Mouse (Mus musculus) forebrain, embryonic 15.5 days (tissue): ENCODE measurements at regions not wholly inside any gene's neighbourhood (a gene's known extent, or its start where the extent isn't known, plus 50 kb on each side); places are given as distances from the start of the nearest gene placed in this dataset.
A peak's percentile ranks its signal among the peaks of the same experiment; 100 is the strongest.

Experiments
- ATAC-seq: fragments of 200-750 bp; cut with Nextera tagmentation; replicated peaks from 2 replicates; pipeline ENCODE4 v1.8.0; 2017; ENCODE audit warnings: mild to moderate bottlenecking, moderate TSS enrichment, moderate library complexity
- H3K27ac ChIP-seq: fragments of 300-500 bp; sonication (generic); replicated peaks from 2 replicates; pipeline ENCODE4 v1.5.1; 2015; ENCODE audit warnings: mild to moderate bottlenecking, inconsistent platforms
- H3K27me3 ChIP-seq: fragments of 300-500 bp; sonication (generic); 2 replicates; pipeline ENCODE4 v1.6.1; 2015; ENCODE audit warnings: inconsistent platforms
- H3K36me3 ChIP-seq: fragments of 300-500 bp; sonication (generic); 2 replicates; pipeline ENCODE4 v1.6.1; 2015; ENCODE audit warnings: mild to moderate bottlenecking, inconsistent platforms
- H3K4me1 ChIP-seq: fragments of 300-500 bp; sonication (generic); 2 replicates; pipeline ENCODE4 v1.6.1; 2015; ENCODE audit warnings: inconsistent platforms
- H3K4me2 ChIP-seq: fragments of 300-500 bp; sonication (generic); replicated peaks from 2 replicates; pipeline ENCODE4 v1.6.1; 2015; ENCODE audit warnings: mild to moderate bottlenecking, inconsistent platforms
- H3K4me3 ChIP-seq: fragments of 300-500 bp; sonication (generic); 2 replicates; pipeline ENCODE4 v1.5.1; 2015; ENCODE audit warnings: mild to moderate bottlenecking, inconsistent platforms
- H3K9ac ChIP-seq: fragments of 300-500 bp; sonication (generic); replicated peaks from 2 replicates; pipeline ENCODE4 v1.6.1; 2015; ENCODE audit warnings: mild to moderate bottlenecking, inconsistent platforms
- H3K9me3 ChIP-seq: fragments of 300-500 bp; sonication (generic); 2 replicates; pipeline ENCODE4 v1.6.1; 2016; ENCODE audit warnings: inconsistent platforms
- WGBS: fragments of 180-500 bp; shearing (Covaris S2); methylation state at CpG from one replicate; pipeline ENCODE4 v1.1.7; 2015; ENCODE audit warnings: mixed read lengths; 5-methylcytosine and 5-hydroxymethylcytosine counted together

DNA sequence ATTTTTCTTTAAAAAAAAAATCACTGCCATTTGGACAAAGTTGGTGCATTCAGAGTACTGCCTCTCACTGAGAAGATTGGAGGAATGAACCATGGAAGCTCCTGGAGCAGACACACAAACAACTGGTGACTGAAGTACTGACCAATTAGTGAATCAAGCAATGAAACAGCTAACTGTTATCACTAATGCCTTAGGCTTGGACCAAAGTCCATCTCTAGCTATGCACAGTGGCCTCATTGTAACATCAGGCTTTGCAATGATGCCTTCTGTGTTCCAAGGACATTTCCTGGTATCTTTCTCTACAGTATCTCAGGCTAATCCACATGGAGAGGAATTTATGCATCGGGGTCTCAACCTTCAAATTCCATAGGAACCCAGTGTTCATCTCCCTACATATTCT lies 123.2 kb upstream of the Nsun2 start:
- WGBS = 84% methylated on average over 1 of the region's 1 CpGs
- no peak overlapping the region for H3K27ac ChIP-seq
- no peak for ATAC-seq
- no peaks in the 10 kb centered on the region for H3K36me3 ChIP-seq
- no peaks in the 10 kb centered on the region for H3K4me1 ChIP-seq
- no peaks in the 10 kb centered on the region for H3K27me3 ChIP-seq
- no peaks in the 10 kb centered on the region for H3K9me3 ChIP-seq
- H3K9ac ChIP-seq = no peak overlapping the region
- H3K4me3 ChIP-seq = no peak overlapping the region
- no peak overlapping the region for H3K4me2 ChIP-seq

- no peaks in the 10 kb centered on the region for H3K36me3 ChIP-seq
- no peaks in the 10 kb centered on the region for H3K4me1 ChIP-seq
- H3K9me3 ChIP-seq = no peaks in the 10 kb centered on the region
- no peaks in the 10 kb centered on the region for H3K27me3 ChIP-seq
- no peak overlapping the region for H3K4me3 ChIP-seq
- H3K4me2 ChIP-seq = no peak overlapping the region
- no peak overlapping the region for H3K9ac ChIP-seq
- ATAC-seq = no peak
- no peak overlapping the region for H3K27ac ChIP-seq
- 88% methylated on average over 7 of the region's 7 CpGs for WGBS
Observed at GRCm38 (mm10) chr13:69414813-69415212, 118.7 kb upstream of the Nsun2 start.

DNA sequence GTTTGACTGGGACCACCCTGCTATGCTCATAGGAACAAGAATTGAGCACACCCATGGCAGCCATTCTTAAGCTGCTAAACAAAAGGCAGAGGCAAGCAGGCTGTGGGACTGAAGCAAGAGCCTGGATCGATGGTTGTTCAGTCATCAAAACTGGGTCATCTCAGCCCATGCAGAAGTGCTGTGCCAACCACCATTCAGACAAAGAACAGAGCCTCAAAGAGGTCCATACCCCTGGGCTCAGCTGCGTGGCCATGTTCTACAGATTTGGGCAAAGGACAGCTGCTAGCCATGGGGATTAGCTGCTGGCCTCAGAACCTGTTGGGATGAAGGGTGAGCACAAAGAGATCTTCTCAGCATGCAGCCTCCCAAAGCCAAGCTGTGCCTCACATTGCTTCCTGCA lies 116.8 kb upstream of the Nsun2 start:
- Histone ChIP-seq H3K9me3 (no peaks in the 10 kb centered on the region), H3K27ac (no peak overlapping the region), H3K4me2 (no peak overlapping the region), H3K4me1 (no peaks in the 10 kb centered on the region), H3K36me3 (no peaks in the 10 kb centered on the region), H3K4me3 (no peak overlapping the region), H3K27me3 (no peaks in the 10 kb centered on the region), H3K9ac (no peak overlapping the region)
- 56% methylated on average over 2 of the region's 2 CpGs for WGBS
- ATAC-seq = no peak

GRCm38 (mm10) chr13:69417855-69418478 lies 115.6 kb upstream of the Nsun2 start:
- Histone ChIP-seq H3K4me3 (no peak overlapping the region), H3K9me3 (no peaks in the 10 kb centered on the region), H3K27me3 (no peaks in the 10 kb centered on the region), H3K27ac (no peak overlapping the region), H3K4me2 (no peak overlapping the region), H3K4me1 (no peaks in the 10 kb centered on the region), H3K9ac (no peak overlapping the region), H3K36me3 (no peaks in the 10 kb centered on the region)
- no peak for ATAC-seq
- 87% methylated on average over 14 of the region's 14 CpGs for WGBS

DNA sequence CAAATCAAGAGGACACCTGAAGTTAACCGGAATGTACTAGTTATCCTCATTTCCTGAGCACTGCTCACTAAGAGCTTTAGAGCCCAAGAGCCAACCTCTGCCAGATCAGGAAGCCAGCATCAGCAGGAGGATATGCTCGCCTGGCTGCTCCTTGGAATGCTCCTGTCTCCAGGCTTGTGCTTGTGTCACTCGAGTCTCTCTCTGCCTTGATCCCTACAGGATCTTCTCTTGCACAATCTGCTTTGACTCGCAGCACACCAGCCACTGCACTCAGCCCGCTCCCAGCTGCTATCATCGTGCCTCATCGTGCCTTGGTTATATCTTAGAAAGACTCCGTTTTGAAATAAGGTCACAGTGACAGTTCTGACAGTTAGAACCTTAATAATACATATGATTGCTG lies 113.4 kb upstream of the Nsun2 start:
- no peak overlapping the region for H3K27ac ChIP-seq
- 86% methylated on average over 8 of the region's 8 CpGs for WGBS
- H3K4me1 ChIP-seq = no peaks in the 10 kb centered on the region
- no peak overlapping the region for H3K4me3 ChIP-seq
- no peak overlapping the region for H3K4me2 ChIP-seq
- no peaks in the 10 kb centered on the region for H3K36me3 ChIP-seq
- no peak overlapping the region for H3K9ac ChIP-seq
- H3K27me3 ChIP-seq = no peaks in the 10 kb centered on the region
- ATAC-seq = no peak
- H3K9me3 ChIP-seq = no peaks in the 10 kb centered on the region

DNA sequence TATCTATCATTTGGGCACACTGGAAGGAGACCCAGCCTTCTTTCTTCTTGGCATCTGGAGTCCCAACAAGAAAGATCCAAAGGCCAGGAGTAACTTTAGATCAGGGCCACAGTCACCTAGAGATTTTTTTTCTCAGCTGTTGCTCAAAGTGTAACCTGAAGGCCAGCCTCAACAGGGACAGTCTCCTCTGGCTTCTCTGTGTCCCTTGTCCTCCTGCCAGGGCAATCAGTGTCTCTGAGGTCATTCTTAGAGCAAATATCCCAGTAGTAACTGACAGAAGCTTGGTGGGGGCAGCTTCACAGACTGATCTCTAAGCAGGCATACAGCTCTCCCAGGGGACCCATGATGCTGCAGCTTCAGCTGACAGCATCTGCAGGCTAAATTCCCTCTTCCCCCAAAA lies 111.6 kb upstream of the Nsun2 start:
- Histone ChIP-seq H3K9ac (no peak overlapping the region), H3K4me1 (no peaks in the 10 kb centered on the region), H3K27ac (no peak overlapping the region), H3K4me3 (no peak overlapping the region), H3K27me3 (no peaks in the 10 kb centered on the region), H3K9me3 (no peaks in the 10 kb centered on the region), H3K36me3 (no peaks in the 10 kb centered on the region), H3K4me2 (no peak overlapping the region)
- no peak for ATAC-seq

DNA sequence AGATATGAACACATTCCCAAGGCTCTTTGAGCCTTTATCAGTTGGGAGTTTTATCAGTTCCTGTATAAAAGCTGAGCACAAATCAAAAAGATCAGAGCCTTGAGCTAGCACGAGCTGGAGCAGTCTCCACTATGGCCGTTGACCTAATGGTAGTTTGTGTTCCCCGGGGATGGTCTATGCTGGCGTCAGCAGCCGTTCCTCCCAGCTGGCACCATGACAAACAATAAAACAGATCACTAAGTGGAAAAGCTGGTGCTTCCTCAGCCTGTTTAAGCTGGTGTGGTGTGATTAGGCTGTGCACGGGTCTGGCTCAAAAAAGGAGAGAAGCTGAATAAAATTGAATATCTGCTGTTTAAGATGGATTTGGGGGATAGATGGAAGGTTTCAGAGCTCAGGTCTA lies 107.4 kb upstream of the Nsun2 start:
- Histone ChIP-seq H3K9me3 (no peaks in the 10 kb centered on the region), H3K27ac (no peak overlapping the region), H3K4me2 (no peak overlapping the region), H3K36me3 (no peaks in the 10 kb centered on the region), H3K27me3 (no peaks in the 10 kb centered on the region), H3K4me1 (no peaks in the 10 kb centered on the region; the same call in 1 of the 2 replicates), H3K9ac (no peak overlapping the region), H3K4me3 (no peak overlapping the region)
- 56% methylated on average over 6 of the region's 6 CpGs for WGBS
- peak; percentile 35; the same call in 1 of the 2 replicates for ATAC-seq

DNA sequence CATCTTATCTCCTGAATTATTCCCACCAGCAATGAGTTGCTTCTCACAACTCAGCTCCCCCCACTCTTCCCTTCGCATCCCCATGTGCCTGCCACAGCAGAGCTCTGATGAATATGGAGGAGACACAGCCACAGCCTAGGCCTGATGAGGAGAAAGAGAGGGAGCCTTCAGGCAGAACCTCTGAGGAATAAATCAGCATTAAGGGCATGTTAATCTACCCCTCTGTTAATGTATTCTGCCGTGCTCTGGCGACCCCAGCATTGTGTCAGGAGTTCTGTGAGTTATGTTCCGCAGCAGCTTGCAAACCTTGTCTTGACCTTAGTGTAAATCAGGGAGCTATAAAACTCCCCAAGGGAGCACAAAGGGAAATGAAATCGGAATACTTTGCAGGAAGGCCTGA lies 104.0 kb upstream of the Nsun2 start:
- ATAC-seq = peak; percentile 55; the same call in 1 of the 2 replicates
- WGBS = 51% methylated on average over 5 of the region's 5 CpGs
- H3K9ac ChIP-seq = no peak overlapping the region
- H3K27me3 ChIP-seq = no peaks in the 10 kb centered on the region
- H3K36me3 ChIP-seq = no peaks in the 10 kb centered on the region
- H3K4me2 ChIP-seq = no peak overlapping the region
- no peak overlapping the region for H3K4me3 ChIP-seq
- no peaks in the 10 kb centered on the region for H3K9me3 ChIP-seq
- H3K4me1 ChIP-seq = no peaks in the 10 kb centered on the region; the same call in 1 of the 2 replicates
- H3K27ac ChIP-seq = no peak overlapping the region

DNA sequence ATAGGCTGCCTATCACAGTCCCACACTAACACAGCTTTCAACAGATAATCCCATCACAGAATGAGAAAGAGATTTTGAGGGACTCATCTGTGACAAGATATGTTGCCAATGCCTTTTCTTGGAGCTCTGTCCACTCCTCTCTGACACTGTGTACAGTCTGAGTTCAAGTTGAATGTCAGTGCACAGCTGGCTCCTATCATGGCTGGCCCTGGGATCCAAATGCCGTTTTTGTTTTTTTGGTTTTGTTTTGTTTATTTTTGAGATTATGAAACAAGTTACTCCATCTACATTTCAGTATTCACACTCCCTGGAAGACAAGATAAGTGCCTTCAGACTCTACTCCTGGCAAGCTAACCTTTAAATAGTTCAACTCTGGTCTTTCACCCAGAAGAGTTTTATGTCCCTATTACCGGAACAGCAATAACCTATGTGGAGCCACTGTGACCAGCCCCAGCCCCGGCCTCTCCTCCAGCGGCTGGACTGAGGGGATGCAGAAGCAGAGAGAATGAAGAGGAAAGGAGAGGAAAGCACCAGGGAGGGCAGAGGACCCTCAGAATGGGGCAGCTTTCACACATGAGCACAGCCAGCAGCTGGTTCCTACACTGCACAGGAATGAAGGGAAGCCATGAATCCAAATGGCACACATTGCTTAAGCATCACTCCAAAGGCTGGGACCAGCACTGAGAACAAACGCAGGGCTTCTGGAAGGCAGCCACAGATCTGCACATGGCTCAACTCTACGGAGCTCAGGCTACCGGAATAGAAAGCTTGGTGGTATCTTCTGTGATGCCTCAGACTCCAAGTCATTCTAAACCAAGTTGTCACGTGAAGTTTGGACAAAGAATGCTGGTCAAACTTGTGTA lies 99.9 kb upstream of the Nsun2 start:
- Histone ChIP-seq H3K4me1 (no peaks in the 10 kb centered on the region; the same call in 1 of the 2 replicates), H3K27ac (no peak overlapping the region), H3K9ac (no peak overlapping the region), H3K4me2 (no peak overlapping the region), H3K27me3 (no peaks in the 10 kb centered on the region), H3K4me3 (no peak overlapping the region), H3K36me3 (no peaks in the 10 kb centered on the region), H3K9me3 (no peaks in the 10 kb centered on the region)
- no peak for ATAC-seq
- 88% methylated on average over 8 of the region's 8 CpGs for WGBS

GRCm38 (mm10) chr13:69439486-69439885 lies 94.1 kb upstream of the Nsun2 start:
- H3K9me3 ChIP-seq = no peaks in the 10 kb centered on the region
- H3K27me3 ChIP-seq = no peaks in the 10 kb centered on the region
- no peak for ATAC-seq
- H3K4me2 ChIP-seq = no peak overlapping the region
- WGBS = 89% methylated on average over 9 of the region's 9 CpGs
- H3K9ac ChIP-seq = no peak overlapping the region
- H3K4me3 ChIP-seq = no peak overlapping the region
- H3K27ac ChIP-seq = no peak overlapping the region
- H3K4me1 ChIP-seq = no peaks in the 10 kb centered on the region
- H3K36me3 ChIP-seq = no peaks in the 10 kb centered on the region

DNA sequence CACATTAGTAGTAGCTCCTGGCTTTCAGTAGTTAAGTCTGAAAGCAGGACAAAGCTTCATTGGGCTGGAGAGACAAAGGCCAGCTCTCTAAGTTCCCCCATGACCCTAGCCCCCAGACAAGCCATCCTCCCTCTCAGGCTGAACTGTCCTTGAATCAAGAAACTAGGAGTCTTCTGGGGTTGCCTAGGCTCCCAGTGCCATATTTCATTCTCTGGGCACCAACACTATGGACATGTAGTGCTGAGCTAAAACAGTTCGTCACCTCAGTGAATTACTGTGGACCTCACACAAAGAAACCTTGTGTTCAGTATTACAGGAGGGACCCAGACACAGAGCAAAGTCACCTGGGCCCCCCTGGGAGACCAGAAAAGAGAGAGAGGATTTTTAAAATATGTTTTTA lies 91.7 kb upstream of the Nsun2 start:
- Histone ChIP-seq H3K36me3 (no peaks in the 10 kb centered on the region), H3K9ac (no peak overlapping the region), H3K4me3 (no peak overlapping the region), H3K4me2 (no peak overlapping the region), H3K27me3 (no peaks in the 10 kb centered on the region), H3K9me3 (no peaks in the 10 kb centered on the region), H3K4me1 (no peaks in the 10 kb centered on the region), H3K27ac (no peak overlapping the region)
- ATAC-seq = no peak
- WGBS = 65% methylated on average over 1 of the region's 1 CpGs

GRCm38 (mm10) chr13:69445611-69446010 lies 87.9 kb upstream of the Nsun2 start:
- Histone ChIP-seq H3K9ac (no peak overlapping the region), H3K4me2 (no peak overlapping the region), H3K27me3 (no peaks in the 10 kb centered on the region), H3K9me3 (no peaks in the 10 kb centered on the region), H3K36me3 (no peaks in the 10 kb centered on the region), H3K4me1 (no peaks in the 10 kb centered on the region), H3K4me3 (no peak overlapping the region), H3K27ac (no peak overlapping the region)
- ATAC-seq = no peak
- 65% methylated on average over 4 of the region's 4 CpGs for WGBS
